Mouse (Mus musculus): ENCODE results near the gene Mbd6. TPM values are rescaled to one million over a fixed set of nuclear protein-coding genes. Genes with fewer than 3 reads are reported as not detected.

Mbd6 gene
- polyA plus RNA-seq, 1 experiment from 2014 or later = 9.9 TPM

GRCm38 (mm10) chr10:127300361-127300760 lies 11.5 kb upstream of the Mbd6 start:
- Histone ChIP-seq H3K27me3 (replicated peaks; ENCODE audit: control insufficient read depth, insufficient read depth, low read length) (no peaks in the 10 kb centered on the region), H3K9ac (ENCODE audit: low read depth, low read length) (no peak overlapping the region), H3K4me1 (ENCODE audit: control insufficient read depth, insufficient read depth, low read length) (no peaks in the 10 kb centered on the region), H3K4me2 (ENCODE audit: low read depth, low read length) (no peak overlapping the region), H3K36me3 (ENCODE audit: control insufficient read depth, insufficient read depth, low read length) (peaks cover 32% of the 10 kb centered on the region), H3K27ac (ENCODE audit: low read length) (no peak overlapping the region), H3K4me3 (ENCODE audit: low read length) (no peak overlapping the region), H3K9me3 (ENCODE audit: control insufficient read depth, low read length) (no peaks in the 10 kb centered on the region)
- no peak for ATAC-seq
- WGBS = 94% methylated on average over 6 of the region's 6 CpGs

DNA sequence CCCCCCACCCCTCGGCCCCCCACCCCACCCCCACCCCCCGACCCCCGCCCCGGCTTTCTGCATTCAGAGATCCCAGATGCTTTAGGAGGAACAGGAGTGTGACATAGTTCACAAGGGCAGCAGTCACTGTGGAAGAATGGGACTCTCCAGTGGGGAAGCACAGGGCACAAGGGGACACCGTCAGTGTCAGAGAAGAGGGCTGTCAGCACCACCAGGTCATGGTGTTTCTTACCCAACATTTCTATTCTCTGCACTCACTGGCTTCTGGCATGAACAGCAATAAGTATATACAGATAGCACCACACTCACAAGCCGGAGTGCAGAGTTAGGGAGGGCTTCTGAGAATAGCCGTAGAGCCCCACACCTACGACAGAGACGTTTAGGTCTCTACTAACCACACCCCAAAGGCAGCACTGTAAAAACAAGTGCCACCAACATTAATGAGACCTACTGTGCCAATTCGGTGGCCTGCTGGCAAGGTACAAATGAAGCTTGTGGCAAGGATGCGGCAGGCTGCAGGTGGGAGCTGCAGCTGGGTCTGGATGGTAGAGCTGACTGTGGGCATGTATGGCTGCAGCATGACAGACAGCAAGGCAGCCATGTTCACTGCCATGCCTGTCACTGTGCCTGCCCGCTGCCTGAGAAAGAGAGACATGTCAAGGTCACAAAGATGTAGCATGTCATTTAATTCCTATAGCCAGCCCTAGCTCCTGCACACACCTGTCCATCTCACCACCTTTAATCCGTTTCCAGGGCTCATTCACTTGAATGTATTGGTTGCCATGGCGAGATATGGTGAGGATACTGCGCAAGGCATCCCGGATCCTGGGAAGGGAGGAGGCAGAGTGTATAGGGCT lies 8.4 kb upstream of the Mbd6 start:
- no peaks in the 10 kb centered on the region for H3K9me3 ChIP-seq (ENCODE audit: control insufficient read depth, low read length)
- H3K9ac ChIP-seq (ENCODE audit: low read depth, low read length) = no peak overlapping the region
- peaks cover 7% of the 10 kb centered on the region for H3K4me1 ChIP-seq (ENCODE audit: control insufficient read depth, insufficient read depth, low read length)
- H3K4me3 ChIP-seq (ENCODE audit: low read length) = no peak overlapping the region
- no peak overlapping the region for H3K27ac ChIP-seq (ENCODE audit: low read length)
- peaks cover 25% of the 10 kb centered on the region for H3K36me3 ChIP-seq (ENCODE audit: control insufficient read depth, insufficient read depth, low read length)
- WGBS = 89% methylated on average over 16 of the region's 16 CpGs
- H3K27me3 ChIP-seq (replicated peaks; ENCODE audit: control insufficient read depth, insufficient read depth, low read length) = no peaks in the 10 kb centered on the region
- H3K4me2 ChIP-seq (ENCODE audit: low read depth, low read length) = no peak overlapping the region
- no peak for ATAC-seq

DNA sequence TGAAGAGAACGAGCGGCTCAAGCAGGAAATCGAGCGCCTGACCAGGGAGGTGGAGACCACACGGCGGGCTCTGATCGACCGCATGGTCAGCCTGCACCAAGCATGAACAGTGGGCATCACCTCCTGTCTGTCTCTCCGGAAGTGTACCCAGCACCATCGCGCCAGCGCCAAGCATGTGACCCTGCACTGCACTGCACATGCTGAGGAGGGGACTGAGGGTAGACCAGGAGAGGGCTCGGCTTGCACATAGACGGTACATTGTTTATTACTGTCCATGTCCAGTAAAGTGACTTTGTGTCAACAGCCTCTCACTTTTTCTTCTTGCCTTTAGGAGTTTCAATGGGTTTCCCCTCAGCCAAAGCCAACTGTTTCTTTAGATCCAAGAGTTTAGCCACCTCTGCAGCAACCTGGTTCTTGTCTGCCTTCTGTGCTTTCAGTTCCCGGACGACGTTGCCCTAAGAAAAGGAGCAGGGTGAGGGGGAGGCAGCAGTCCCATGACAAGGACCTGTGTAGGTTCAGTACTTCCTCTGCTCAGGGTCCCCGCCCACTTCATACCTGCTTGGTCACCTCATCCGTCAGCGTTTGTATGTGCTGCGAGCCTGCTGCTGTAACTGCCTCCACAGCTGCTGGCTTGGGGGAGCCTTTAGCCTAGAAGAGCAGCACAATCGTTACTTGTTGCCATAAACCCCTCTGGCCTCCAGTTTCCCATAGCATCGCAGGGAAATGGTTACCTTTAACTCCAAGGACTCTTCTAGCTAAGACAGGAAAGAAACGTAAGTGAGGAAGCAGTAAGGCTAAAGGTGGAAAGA lies 7.4 kb upstream of the Mbd6 start:
- Histone ChIP-seq H3K27me3 (replicated peaks; ENCODE audit: control insufficient read depth, insufficient read depth, low read length) (no peaks in the 10 kb centered on the region), H3K4me1 (ENCODE audit: control insufficient read depth, insufficient read depth, low read length) (peaks cover 15% of the 10 kb centered on the region), H3K9ac (ENCODE audit: low read depth, low read length) (no peak overlapping the region), H3K4me2 (ENCODE audit: low read depth, low read length) (no peak overlapping the region), H3K4me3 (ENCODE audit: low read length) (no peak overlapping the region), H3K36me3 (ENCODE audit: control insufficient read depth, insufficient read depth, low read length) (peaks cover 20% of the 10 kb centered on the region), H3K9me3 (ENCODE audit: control insufficient read depth, low read length) (no peaks in the 10 kb centered on the region), H3K27ac (ENCODE audit: low read length) (no peak overlapping the region)
- 82% methylated on average over 24 of the region's 24 CpGs for WGBS
- ATAC-seq = no peak

DNA sequence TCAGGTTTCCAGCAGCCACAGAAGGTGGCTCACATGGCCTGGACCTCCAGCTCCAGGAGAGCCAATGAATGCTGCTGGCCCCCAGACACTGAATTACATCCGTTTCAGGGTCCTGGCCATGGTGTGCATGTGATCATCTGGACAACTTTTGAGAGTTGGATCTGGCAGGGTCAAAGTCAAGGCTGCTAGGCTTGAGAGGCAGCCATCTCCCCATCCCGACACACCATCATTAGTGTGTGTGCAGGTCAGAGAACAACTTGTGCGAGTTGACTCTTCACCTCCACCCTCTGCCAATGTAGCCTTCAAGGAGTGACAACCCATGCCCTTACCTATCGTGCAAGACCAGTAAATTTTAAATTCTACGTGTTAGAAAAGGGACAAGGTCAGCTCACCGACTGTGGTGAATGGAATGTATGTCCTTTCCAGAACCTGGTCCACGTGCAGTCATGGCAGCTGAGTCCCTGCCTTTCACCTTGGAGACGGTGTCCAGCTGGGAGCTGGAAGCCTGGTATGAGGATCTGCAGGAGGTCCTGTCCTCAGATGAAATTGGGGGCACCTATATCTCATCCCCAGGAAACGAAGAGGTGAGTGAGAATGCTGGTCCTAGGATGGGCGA lies 6.2 kb upstream of the Mbd6 start:
- Histone ChIP-seq H3K27ac (ENCODE audit: low read length) (no peak overlapping the region), H3K4me3 (ENCODE audit: low read length) (no peak overlapping the region), H3K9ac (ENCODE audit: low read depth, low read length) (no peak overlapping the region), H3K36me3 (ENCODE audit: control insufficient read depth, insufficient read depth, low read length) (peaks cover 20% of the 10 kb centered on the region), H3K4me1 (ENCODE audit: control insufficient read depth, insufficient read depth, low read length) (peaks cover 16% of the 10 kb centered on the region), H3K4me2 (ENCODE audit: low read depth, low read length) (no peak overlapping the region), H3K27me3 (replicated peaks; ENCODE audit: control insufficient read depth, insufficient read depth, low read length) (no peaks in the 10 kb centered on the region), H3K9me3 (ENCODE audit: control insufficient read depth, low read length) (no peaks in the 10 kb centered on the region)
- 88% methylated on average over 10 of the region's 10 CpGs for WGBS
- no peak for ATAC-seq

- Histone ChIP-seq H3K36me3 (ENCODE audit: control insufficient read depth, insufficient read depth, low read length) (peaks cover 20% of the 10 kb centered on the region), H3K27ac (ENCODE audit: low read length) (no peak overlapping the region), H3K4me3 (ENCODE audit: low read length) (no peak overlapping the region), H3K27me3 (replicated peaks; ENCODE audit: control insufficient read depth, insufficient read depth, low read length) (no peaks in the 10 kb centered on the region), H3K4me2 (ENCODE audit: low read depth, low read length) (no peak overlapping the region), H3K9me3 (ENCODE audit: control insufficient read depth, low read length) (no peaks in the 10 kb centered on the region), H3K9ac (ENCODE audit: low read depth, low read length) (no peak overlapping the region), H3K4me1 (ENCODE audit: control insufficient read depth, insufficient read depth, low read length) (peaks cover 23% of the 10 kb centered on the region)
- no peak for ATAC-seq
- WGBS = 81% methylated on average over 3 of the region's 3 CpGs
These were observed 4.8 kb upstream of the Mbd6 start for GRCm38 (mm10) chr10:127293590-127294113.

- Histone ChIP-seq H3K9ac (ENCODE audit: low read depth, low read length) (no peak overlapping the region), H3K36me3 (ENCODE audit: control insufficient read depth, insufficient read depth, low read length) (peaks cover 20% of the 10 kb centered on the region), H3K4me3 (ENCODE audit: low read length) (no peak overlapping the region; the same call in 1 of the 2 replicates), H3K4me1 (ENCODE audit: control insufficient read depth, insufficient read depth, low read length) (peaks cover 23% of the 10 kb centered on the region), H3K9me3 (ENCODE audit: control insufficient read depth, low read length) (no peaks in the 10 kb centered on the region), H3K27ac (ENCODE audit: low read length) (no peak overlapping the region), H3K4me2 (ENCODE audit: low read depth, low read length) (0 out of 2 replicates have a peak overlapping the region, but pooled peaks have one; percentile 72), H3K27me3 (replicated peaks; ENCODE audit: control insufficient read depth, insufficient read depth, low read length) (no peaks in the 10 kb centered on the region)
- ATAC-seq = no peak
- 75% methylated on average over 6 of the region's 6 CpGs for WGBS
These were observed 4.2 kb upstream of the Mbd6 start for GRCm38 (mm10) chr10:127292987-127293538.

- H3K27me3 ChIP-seq (replicated peaks; ENCODE audit: control insufficient read depth, insufficient read depth, low read length) = no peaks in the 10 kb centered on the region
- H3K9ac ChIP-seq (ENCODE audit: low read depth, low read length) = peak overlapping the region; percentile 82
- peak overlapping the region; percentile 72 for H3K4me2 ChIP-seq (ENCODE audit: low read depth, low read length)
- ATAC-seq = no peak
- peak overlapping the region; percentile 75 for H3K4me3 ChIP-seq (ENCODE audit: low read length)
- WGBS = 31% methylated on average over 5 of the region's 5 CpGs
- peak overlapping the region; percentile 94; the same call in 1 of the 2 replicates for H3K27ac ChIP-seq (ENCODE audit: low read length)
- peaks cover 30% of the 10 kb centered on the region for H3K4me1 ChIP-seq (ENCODE audit: control insufficient read depth, insufficient read depth, low read length)
- H3K9me3 ChIP-seq (ENCODE audit: control insufficient read depth, low read length) = no peaks in the 10 kb centered on the region
- peaks cover 13% of the 10 kb centered on the region; the same call in 1 of the 2 replicates for H3K36me3 ChIP-seq (ENCODE audit: control insufficient read depth, insufficient read depth, low read length)
These were observed 3.2 kb upstream of the Mbd6 start for GRCm38 (mm10) chr10:127291881-127292638.

DNA sequence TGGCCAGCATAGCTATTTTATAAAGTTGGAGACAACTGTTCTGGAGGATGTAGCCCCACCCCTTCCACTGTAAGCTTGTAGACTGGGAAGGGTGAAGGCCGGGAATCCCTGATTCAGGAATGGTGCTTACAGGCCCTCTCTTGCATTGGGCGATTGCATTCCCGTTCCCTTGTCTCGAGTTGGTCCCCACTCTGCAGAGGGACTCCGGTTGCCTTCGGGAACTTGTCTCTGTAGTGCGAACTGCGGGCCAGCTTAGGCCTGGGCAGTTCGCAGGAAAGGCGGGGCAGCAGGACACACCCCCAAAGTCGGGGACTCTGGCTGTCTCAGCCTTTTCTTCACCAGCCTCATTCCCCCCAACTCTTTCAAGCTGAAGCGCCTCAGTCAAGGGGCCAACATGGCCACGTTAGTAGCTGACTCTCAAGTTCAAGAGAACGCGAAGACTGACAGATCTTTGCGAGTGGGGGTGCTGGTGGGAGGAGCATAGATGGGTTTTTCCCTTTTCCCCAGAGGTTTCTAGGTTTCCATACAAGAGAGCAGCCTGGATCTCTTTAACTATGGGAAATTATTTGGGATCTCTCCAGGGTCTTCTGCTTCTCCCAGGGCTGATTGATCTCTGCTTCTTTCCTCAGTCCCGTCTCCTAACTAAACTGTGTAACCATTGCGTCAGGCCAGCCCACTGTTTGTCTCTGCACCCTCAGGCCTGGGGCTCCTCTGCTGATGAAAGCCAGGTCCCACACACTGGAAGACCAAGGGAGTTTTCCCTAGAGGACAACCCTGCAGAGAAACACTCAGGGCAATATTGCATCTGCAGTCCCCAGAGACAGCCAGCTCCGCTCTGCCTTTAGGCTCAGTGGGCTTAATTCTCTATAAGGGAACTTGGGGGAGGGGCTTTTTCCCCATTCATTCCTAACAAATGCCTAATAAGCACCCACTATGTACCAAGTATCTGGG lies 2.4 kb upstream of the Mbd6 start:
- 1% methylated on average over 19 of the region's 19 CpGs for WGBS
- H3K27ac ChIP-seq (ENCODE audit: low read length) = peak overlapping the region; percentile 94
- peaks cover 38% of the 10 kb centered on the region for H3K4me1 ChIP-seq (ENCODE audit: control insufficient read depth, insufficient read depth, low read length)
- H3K9me3 ChIP-seq (ENCODE audit: control insufficient read depth, low read length) = no peaks in the 10 kb centered on the region
- H3K4me2 ChIP-seq (ENCODE audit: low read depth, low read length) = peak overlapping the region; percentile 72
- ATAC-seq = peak; percentile 36
- H3K9ac ChIP-seq (ENCODE audit: low read depth, low read length) = peak overlapping the region; percentile 82
- no peaks in the 10 kb centered on the region for H3K27me3 ChIP-seq (replicated peaks; ENCODE audit: control insufficient read depth, insufficient read depth, low read length)
- peaks cover 20% of the 10 kb centered on the region for H3K36me3 ChIP-seq (ENCODE audit: control insufficient read depth, insufficient read depth, low read length)
- peak overlapping the region; percentile 75 for H3K4me3 ChIP-seq (ENCODE audit: low read length)

All from intestine, embryonic 16.5 days (tissue).